8 mouse cellular contexts compared by ENCODE assay signal in the genomic region with DNA sequence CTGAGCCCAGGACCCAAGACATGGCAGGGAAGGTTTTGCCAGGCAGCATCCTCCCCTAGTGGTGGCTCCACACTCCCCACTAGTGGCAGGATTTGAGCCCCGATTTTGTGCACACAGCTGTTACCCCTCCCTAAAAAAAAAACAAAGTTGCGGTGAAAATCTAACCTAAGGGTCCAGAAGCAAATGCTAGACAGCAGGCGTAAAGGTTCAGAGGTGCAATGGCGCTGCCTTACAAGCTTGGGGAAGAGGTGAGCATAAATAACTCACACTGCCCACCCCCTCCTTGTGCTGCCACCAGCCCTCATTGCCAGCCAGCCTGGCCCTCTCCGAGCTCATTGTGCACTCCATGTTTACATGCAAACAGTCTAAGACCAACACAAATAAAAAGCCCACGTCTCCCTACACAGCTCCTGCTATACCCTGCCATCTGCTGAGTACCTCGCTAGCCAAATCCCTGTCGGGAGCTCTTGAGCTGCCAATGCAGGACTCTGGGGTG. TPM values are rescaled to one million over a fixed set of nuclear protein-coding genes. Genes with fewer than 3 reads are reported as not detected.
A peak's percentile ranks its signal among the peaks of the same experiment; 100 is the strongest.
DNase-seq lines count a peak whose midpoint lies in the region; ATAC-seq and TF ChIP-seq lines count a peak whose summit lies in the region.

No protein-coding gene starts in this region.

- no peak for ATAC-seq in kidney, postnatal 0 days (replicated peaks; ENCODE audit: low FRiP score, low read depth)
- ATAC-seq in neural tube, embryonic 14.5 days (ENCODE audit: low read depth), result peak; percentile 36; the same call in 1 of the 2 replicates
- no peak for ATAC-seq in megakaryocyte progenitor cell, adult 5-6 weeks (replicated peaks; ENCODE audit: poor library complexity)

- 0 out of 2 replicates have a peak, but pooled peaks cover 9% of the 10 kb centered on the region for H3K4me1 ChIP-seq in kidney, postnatal 0 days (replicated peaks; ENCODE audit: insufficient read depth, low read length)
- H3K4me1 ChIP-seq in embryonic facial prominence, embryonic 10.5 days, result peaks cover 22% of the 10 kb centered on the region
- H3K4me1 ChIP-seq in neural tube, embryonic 14.5 days (ENCODE audit: control insufficient read depth, insufficient read depth, low read length), result peaks cover 12% of the 10 kb centered on the region; the same call in 1 of the 2 replicates

- H3K9ac ChIP-seq in kidney, postnatal 0 days (ENCODE audit: low read depth, low read length), result no peak overlapping the region
- peak overlapping the region; percentile 4; the same call in 1 of the 2 replicates for H3K9ac ChIP-seq in neural tube, embryonic 14.5 days (replicated peaks; ENCODE audit: low read depth, low read length)

- peak; percentile 58 for TF ChIP-seq CTCF in kidney, postnatal 0 days (IDR thresholded peaks at IDR 0.05; ENCODE audit: low read depth)

- no peak overlapping the region for H3K4me3 ChIP-seq in kidney, postnatal 0 days (replicated peaks; ENCODE audit: low read depth, low read length)
- no peak overlapping the region for H3K4me3 ChIP-seq in embryonic facial prominence, embryonic 10.5 days
- peak overlapping the region; percentile 76 for H3K4me3 ChIP-seq in neural tube, embryonic 14.5 days (ENCODE audit: low read depth, low read length)

- 32% methylated on average over 8 of the region's 8 CpGs for WGBS in kidney, postnatal 0 days
- 23% methylated on average over 8 of the region's 8 CpGs for WGBS in embryonic facial prominence, embryonic 10.5 days
- 19% methylated on average over 8 of the region's 8 CpGs for WGBS in neural tube, embryonic 14.5 days

- H3K27me3 ChIP-seq in kidney, postnatal 0 days (ENCODE audit: insufficient read depth, low read length), result peaks cover 7% of the 10 kb centered on the region; the same call in 1 of the 2 replicates
- H3K27me3 ChIP-seq in embryonic facial prominence, embryonic 10.5 days (replicated peaks; ENCODE audit: low read depth, poor library complexity, severe bottlenecking), result peaks cover 53% of the 10 kb centered on the region
- no peaks in the 10 kb centered on the region for H3K27me3 ChIP-seq in neural tube, embryonic 14.5 days (ENCODE audit: control insufficient read depth, insufficient read depth, low read length)

- H3K9me3 ChIP-seq in kidney, postnatal 0 days (replicated peaks; ENCODE audit: low read length), result no peaks in the 10 kb centered on the region
- no peaks in the 10 kb centered on the region for H3K9me3 ChIP-seq in embryonic facial prominence, embryonic 10.5 days
- no peaks in the 10 kb centered on the region for H3K9me3 ChIP-seq in neural tube, embryonic 14.5 days (ENCODE audit: control insufficient read depth, low read length)

- no peak overlapping the region for H3K27ac ChIP-seq in kidney, postnatal 0 days
- H3K27ac ChIP-seq in embryonic facial prominence, embryonic 10.5 days (replicated peaks), result no peak overlapping the region
- H3K27ac ChIP-seq in neural tube, embryonic 14.5 days (ENCODE audit: low read depth, low read length), result no peak overlapping the region

- no peaks in the 10 kb centered on the region for H3K36me3 ChIP-seq in kidney, postnatal 0 days (ENCODE audit: insufficient read depth, low read length)
- no peaks in the 10 kb centered on the region for H3K36me3 ChIP-seq in embryonic facial prominence, embryonic 10.5 days (replicated peaks)
- H3K36me3 ChIP-seq in neural tube, embryonic 14.5 days (ENCODE audit: control insufficient read depth, insufficient read depth, low read length), result no peaks in the 10 kb centered on the region

- no peak for DNase-seq in kidney, postnatal 0 days (ENCODE audit: low spot score)
- no peak for DNase-seq in kidney, adult 11 months
- peak; percentile 27 for DNase-seq in embryonic facial prominence, embryonic 10.5 days (ENCODE audit: low spot score)
- DNase-seq in layer of hippocampus, adult 9-11 months, result peak; percentile 21
- no peak for DNase-seq in urinary bladder, adult 18-20 months (ENCODE audit: low spot score in 2 of 2)
- DNase-seq in testis, postnatal 10 days (ENCODE audit: low spot score), result no peak

- no peak overlapping the region for H3K4me2 ChIP-seq in kidney, postnatal 0 days (ENCODE audit: low read length)
- H3K4me2 ChIP-seq in neural tube, embryonic 14.5 days (ENCODE audit: low read depth, low read length), result peak overlapping the region; percentile 85

RNA-seq across cellular contexts. Expression of gene Astn2, which starts 3.2 kb away (rescaled TPM):
- polyA plus RNA-seq in kidney, postnatal 0 days (2015; fragmentation: Nextera tagmentation; extraction: Ambion mirVana), result 0.22 and 0.24 TPM in 2 replicates
- 0.40 and 0.60 TPM in 2 replicates for polyA plus RNA-seq in embryonic facial prominence, embryonic 10.5 days (2016; fragmentation: Nextera tagmentation; extraction: Ambion mirVana)
- polyA plus RNA-seq in neural tube, embryonic 14.5 days (2014; fragmentation: Nextera tagmentation; extraction: Ambion mirVana), result 4.9 and 6.3 TPM in 2 replicates
- not detected in 2 replicates for total RNA-seq in megakaryocyte progenitor cell, adult 5-6 weeks (2015)
- not detected in 2 replicates for total RNA-seq in megakaryocyte progenitor cell, adult 5-6 weeks (2017)

Comparison
In these comparisons a context has a peak if more than half of its experiments do, and no peak if none do; other contexts are left out.
1. DNase-seq: peak in embryonic facial prominence, embryonic 10.5 days (single experiment) and layer of hippocampus, adult 9-11 months (single experiment); none in kidney, postnatal 0 days (single experiment), kidney, adult 11 months (single experiment), urinary bladder, adult 18-20 months (0 of 2) and testis, postnatal 10 days (single experiment).